Mouse (Mus musculus) lung, adult 18-20 months (tissue): ENCODE measurements around the gene Cpxm1.

Experiments used
- DNase-seq, 2 experiments: peaks; one replicate each; pipeline ENCODE4 v3.0.0; 2022; ENCODE audit warnings: mixed read lengths in 2 of 2

Gene Cpxm1

DNA sequence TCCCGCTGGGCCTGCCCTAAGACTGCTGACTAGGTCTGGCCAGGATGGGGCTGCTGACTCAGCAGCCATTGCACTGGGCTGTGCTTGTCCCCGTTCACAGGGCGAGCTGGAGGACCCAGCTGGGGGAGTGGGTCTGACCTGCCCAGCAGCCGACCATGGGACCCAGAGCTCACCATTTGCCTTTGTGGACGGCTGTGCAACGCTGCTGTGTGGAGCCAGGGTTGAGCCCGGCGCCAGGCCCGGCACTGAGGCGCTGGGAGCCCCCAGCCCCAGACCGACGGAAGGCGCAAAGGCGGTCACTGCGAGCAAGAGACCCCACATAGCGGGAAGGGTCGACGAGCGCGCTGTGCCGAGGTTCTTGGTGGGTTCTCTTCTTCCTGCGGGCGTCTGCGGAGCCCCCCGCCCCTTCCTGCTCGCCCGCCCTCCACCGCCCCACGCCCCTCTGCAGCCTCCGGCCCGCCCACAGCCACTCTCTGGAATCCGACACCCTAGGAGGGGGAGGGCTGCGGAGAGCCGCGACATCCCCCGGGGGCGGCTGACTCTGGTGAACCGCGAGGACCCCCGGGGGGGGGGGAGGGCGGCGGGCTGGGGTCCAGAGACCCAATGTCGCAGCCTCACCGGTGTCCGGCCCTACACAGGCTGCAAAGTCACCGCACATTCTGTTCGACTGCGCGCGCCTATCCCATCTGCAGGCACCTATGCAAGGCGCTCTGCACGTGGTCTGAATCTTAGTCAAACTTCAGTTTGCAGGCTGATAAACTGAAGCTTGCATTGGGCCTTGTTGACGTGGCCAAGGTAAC lies at the start of gene Cpxm1:
Gene Cpxm1, minus strand, starts transcription at position 389 of the 800 bp plus-strand sequence.
- no peak for DNase-seq

DNA sequence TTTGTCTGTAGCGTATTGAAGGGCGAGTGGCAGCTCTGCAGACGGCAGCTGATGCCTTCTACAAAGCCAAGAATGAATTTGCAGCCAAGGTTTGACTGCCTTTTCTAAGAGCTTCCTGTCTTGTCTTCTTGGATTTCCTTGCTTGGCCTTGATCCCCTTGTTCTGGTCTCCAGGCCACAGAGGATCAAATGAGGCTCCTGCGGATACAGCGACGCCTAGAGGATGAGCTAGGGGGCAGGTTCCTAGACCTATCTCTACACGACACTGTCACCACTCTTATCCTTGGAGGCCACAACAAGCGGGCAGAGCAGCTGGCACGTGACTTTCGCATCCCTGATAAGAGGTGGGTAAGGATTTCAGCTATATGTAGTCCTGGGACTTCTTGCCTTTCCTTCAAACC lies 44.8 kb upstream of the Cpxm1 start:
- no peak for DNase-seq

DNA sequence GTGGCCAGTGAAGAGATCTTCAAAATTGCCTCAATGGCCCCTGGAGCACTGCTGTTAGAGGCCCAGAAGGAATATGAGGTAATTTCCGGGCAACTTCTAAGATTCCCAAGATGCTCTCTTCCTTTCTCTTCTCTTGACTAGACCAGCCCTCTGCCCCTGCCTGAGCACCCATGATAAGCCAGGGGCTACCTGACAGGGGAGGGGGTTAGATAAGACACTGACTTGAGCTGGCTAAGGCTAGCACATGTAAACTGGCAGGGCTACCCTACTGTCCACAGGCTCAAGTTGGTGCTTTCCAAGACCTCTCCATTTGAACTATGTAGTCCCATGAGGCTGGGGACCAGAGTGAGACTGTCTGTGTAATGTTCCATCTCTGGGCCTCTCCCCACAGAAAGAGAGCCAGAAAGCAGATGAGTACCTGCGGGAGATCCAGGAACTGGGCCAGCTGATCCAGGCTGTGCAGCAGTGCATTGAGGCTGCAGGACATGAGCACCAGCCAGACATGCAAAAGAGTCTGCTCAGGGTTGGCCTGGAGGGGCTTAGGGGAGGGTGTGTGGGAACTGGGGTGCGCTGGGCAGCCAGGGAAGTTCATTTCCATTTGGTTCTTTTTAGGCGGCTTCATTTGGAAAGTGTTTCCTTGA lies 42.6 kb upstream of the Cpxm1 start:
- no peak for DNase-seq

DNA sequence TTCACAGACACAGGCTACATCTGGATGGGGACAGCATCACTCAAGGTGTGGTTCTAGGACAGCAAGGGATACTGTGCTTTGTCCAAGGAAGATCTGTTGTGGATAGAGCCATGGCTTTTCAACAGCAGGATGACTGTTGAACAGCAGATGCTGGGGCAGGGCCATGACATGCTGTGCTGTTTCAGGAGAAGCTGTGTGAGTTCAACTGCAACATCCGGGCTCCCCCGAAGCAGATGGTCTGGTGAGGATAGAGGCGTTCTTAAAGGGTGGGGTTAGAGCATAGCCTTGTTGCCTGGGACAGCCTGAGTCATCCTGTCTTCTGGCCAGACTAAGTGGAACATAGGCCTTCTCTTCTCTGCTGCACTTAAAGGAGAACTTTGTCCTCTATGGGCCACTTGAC lies 41.5 kb upstream of the Cpxm1 start:
- DNase-seq = no peak

- DNase-seq = no peak
These were observed 39.4 kb upstream of the Cpxm1 start for GRCm38 (mm10) chr2:130436769-130437168.

DNA sequence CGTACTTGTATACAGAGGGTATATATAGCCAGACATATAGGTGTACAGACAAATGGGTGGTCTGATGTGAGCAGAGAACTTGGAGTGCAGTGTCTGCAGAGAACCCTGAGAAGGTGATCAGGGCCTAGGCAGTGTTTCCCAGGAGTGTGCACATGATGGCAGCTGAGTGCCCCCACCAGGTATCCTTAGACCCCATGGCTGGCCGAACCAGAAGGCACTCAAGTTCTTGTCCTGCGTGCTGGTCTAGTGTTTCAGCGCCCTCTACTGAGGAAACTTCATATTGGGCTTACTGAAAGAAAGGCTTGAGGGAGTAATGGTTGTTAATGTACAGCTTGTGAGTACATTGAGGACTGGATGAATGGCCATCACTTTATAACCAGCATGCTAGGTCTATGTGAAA lies 35.8 kb upstream of the Cpxm1 start:
- peak in 1 of 2 experiments; percentile 54 for DNase-seq

DNA sequence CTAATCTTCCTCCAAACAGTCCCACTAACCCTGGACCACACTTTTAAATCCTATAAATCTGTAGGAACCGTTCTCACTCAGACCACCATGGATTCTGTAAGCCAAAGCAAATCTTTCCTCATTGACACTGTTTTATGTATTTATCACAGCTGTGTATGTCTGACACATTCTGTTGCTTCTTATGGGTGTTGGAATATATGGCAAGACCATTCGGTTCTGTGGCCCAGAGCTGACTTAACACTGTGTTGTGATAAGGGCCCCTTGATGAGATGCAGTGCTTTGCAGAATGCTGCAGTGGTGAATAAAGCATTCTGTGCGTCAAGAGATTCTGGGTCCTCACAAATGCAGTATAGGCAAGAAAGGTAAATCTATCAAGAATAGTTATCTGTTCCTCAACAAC lies 34.8 kb upstream of the Cpxm1 start:
- DNase-seq = no peak

DNA sequence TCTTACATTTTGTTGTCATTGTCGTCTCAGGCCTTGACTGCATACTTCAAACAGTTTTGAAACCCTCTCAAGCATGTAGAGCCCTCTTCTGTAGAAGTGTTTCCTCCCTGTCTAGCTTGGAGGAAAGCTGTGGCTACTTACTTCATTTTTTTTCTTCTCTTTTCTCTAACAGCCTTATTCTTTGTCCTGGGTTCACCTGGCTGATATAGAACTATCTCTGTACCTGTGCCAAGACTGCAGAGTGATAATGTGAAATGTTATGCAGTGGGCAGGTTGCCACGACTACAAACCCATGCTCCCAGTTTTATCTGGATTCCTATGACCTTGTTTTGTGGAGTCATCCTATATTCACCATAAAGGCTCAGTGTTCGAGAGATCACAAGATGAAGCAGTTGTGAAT lies 33.1 kb upstream of the Cpxm1 start:
- no peak for DNase-seq

DNA sequence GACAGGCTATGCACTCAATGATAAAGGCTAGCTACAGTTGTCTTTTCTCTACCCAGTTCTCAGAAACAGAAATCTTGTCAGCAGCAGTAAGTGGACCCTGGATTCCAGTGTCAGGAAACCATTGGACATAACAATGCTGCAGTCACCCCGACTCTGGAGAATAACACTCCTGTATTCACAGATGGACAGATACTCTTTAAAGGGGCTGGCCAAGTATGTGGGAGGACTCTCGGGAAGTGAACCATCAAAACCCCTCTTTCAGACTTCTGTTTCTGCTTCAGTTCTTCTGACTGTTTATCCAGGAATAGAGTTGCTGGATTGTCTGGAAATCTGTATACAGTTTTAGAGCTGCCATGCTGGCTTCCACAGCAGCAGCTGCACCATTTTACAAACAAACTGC lies 32.5 kb upstream of the Cpxm1 start:
- DNase-seq = no peak

DNA sequence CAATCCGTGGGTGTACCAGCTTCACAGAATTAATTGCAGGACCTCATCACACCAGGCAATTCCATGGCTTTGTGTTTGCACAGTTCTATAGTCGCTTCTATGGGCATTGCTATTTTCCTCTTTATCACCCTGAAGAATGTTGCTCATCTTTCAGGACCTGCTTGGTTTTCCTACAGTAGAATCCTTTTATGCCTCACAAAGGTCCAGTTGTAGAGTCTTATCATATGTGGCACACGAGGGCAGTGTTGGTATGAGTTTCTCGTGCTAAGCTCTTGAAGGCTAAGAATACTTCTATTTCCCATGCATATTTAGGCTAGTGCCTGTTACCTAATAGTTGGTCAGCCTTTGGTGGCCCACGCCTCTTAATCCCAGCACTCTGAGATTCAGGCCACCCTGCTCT lies 27.7 kb upstream of the Cpxm1 start:
- no peak for DNase-seq

DNA sequence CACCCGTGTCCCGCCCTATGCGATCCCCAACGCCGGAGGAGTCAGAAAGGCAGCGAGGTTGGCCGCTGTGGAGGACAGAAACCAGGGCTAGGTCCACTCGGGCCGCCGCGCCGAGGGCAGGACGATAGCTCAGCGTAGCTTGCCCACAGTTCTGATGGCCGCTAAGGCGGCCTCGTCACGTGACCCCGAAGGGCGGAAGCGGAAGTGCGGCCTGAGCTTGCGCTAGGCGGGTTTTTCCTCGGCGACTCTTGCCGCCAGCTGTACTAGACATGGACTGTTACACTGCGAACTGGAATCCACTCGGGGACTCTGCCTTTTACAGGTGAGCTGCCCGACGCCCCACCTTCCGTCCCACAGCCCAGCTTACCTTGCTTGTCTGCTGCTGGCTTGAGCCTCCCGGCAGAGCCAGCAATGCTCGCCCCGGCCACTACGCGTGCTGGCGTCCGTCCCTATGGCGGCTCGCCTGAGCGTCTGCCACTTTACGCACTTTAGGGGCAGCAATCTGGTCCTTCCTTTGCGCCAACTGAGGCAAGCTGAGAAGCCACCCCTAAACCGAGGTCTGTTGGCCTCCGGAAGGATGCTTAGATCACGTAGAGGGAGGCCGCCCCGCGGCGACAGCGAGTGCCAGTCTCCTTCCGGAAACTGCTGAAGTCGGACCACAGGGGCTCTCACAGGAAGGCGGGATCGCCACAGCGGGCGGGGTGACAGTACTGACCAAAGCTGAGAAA lies 26.9 kb upstream of the Cpxm1 start, which contains the start of the genes Vps16 and Pced1a:
Gene Vps16, plus strand, starts transcription at position 214 of the 728 bp plus-strand sequence.
Gene Pced1a, minus strand, starts transcription at position 576 of the 728 bp plus-strand sequence.
- peak; percentile 93 for DNase-seq

DNA sequence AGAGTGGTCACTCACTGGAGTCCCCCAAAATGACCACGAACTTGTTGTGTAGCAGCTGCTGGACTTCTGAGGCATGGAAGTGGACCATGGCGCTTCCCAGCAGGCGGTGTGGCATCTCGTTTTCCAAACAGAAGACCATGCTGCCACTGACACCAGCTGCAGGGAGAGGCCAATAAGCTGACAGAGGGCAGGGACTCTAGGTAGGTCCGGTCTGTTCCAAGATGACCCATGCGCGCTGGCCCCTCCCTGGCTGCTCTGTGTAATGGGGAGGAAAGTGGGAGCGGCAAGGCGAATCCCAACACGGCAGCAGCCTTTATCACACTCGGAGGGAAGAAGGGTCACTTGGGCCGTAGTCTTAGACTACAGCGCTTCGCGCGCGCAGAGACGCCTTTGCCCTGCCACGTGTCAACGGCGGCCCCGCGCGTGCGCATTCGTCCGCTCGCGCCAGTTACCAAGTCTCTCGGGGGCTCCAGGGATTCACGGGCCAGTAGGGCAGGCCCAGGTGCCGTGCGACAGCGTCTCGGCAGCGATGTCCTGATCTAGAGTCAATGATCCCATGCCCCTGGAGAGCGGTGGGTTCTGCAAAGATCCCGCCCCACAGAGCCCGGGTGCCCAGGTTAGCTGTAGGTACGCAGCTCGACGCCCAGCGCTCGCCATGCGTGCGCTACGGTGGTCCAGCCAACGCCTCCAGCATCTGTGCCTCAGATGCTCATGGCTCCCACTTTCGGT lies 26.2 kb upstream of the Cpxm1 start:
- DNase-seq = peak; percentile 69 to 72

- no peak for DNase-seq
These were observed 24.6 kb upstream of the Cpxm1 start for GRCm38 (mm10) chr2:130421781-130422620.

DNA sequence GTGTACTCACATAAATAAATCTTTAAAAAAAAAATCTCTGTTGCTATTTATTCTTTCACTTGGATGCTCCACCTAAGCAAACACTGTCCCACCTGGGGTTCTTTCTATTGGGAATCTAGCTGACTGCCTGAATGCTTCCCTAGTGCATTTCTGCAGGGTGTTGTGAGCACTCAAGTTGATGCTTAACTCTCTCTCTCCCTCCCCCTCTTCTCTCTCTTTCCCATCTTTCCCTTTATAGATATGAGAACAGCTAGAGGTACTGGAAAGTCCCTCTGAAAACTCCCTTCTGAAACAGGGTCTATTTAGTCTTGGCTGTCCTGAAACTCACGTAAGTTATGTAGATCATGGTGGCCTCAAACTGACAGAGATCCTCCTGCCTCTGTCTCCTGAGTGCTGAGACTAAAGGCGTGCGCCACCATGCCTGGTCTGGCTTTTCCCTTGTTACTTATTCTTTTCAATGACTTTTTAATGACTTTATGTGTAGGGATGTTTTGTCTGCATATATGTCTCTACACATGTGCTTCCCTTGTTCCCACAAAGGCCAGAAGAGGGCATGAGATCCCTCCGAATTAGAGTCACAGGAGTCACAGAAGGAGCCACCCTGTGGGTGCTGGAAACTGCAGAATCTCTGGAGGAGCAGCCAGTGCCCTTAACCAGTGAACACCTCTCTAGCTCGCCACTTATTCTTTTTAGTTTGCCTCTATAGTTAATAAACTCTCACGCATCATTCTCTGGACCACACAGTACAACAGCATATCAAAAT lies 16.9 kb upstream of the Cpxm1 start:
- DNase-seq = no peak

DNA sequence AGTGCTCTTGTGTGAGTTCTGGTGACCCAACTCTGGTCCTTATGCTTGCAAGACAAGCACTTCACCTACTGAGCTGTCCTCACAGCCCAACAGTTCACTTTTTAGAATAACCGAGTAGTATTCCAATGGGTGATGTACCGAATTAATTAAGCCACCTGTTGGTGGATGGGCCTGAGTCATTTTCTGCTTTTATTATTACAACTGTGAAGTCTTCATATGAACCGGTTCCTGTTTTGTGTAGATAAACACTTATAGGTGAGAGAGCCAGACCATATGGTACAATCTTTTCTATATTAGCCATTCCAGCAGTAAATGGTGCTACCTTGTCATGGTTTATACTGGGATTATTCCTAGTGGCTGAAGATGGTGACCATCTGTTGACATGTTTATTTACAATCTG lies 15.4 kb upstream of the Cpxm1 start:
- DNase-seq = no peak

- DNase-seq = peak; percentile 70 to 80
These were observed 14.5 kb upstream of the Cpxm1 start for GRCm38 (mm10) chr2:130411558-130412495.

DNA sequence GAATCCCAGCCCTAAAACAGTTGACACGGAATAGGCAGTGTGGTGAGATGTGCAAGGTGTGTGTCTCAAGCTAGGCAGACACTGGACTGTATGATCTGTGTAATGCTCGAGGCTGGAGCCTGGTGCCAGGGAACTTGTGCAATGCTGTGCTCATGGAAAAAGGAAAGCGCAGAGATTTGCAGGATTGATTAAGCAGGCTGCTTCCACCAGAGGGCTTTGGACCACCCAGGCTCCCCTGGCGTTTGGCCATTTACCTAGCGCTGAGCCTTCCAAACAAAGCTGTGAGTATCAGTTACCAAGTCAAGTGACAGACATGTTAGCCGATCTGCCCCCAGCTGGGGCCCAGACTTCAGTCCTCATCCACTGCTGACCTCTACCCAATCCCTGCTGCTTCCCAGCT lies 10.8 kb upstream of the Cpxm1 start:
- no peak for DNase-seq

DNA sequence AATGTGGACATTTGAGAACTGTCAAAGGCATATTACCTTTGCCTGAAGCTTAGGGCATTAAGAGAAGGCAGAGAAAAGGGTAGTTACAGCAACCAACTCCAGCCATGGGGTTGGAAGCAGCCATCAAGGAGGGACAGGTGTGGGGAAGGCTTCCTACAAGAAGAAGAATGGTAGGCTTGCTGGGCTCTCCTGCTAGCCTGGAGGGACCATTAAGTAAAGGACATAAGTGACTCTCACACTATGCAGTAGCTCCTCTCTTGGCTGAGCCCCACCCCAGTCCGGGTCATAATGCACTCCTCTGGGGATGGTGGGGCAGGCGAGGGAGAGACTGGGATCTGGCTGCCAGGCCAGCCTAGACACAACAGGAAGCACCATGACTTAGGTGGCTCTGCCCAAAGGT lies 8.8 kb upstream of the Cpxm1 start, which contains the start of gene Tmem239:
Gene Tmem239, plus strand, starts transcription at position 301 of the 400 bp plus-strand sequence.
- no peak for DNase-seq

- DNase-seq = no peak
These were observed 7.6 kb upstream of the Cpxm1 start, which contains the start of the genes Gm28372 and 1700020A23Rik for GRCm38 (mm10) chr2:130404939-130405338. Gm28372 (plus strand) TSS chr2:130405239. 1700020A23Rik (plus strand) TSS chr2:130405259.

GRCm38 (mm10) chr2:130401891-130402290 lies 4.5 kb upstream of the Cpxm1 start:
- no peak for DNase-seq
